Mouse (Mus musculus) spleen, adult 2 months (tissue): Measurements from ENCODE around the gene Slc25a5.

ENCODE experiments used
- CTCF ChIP-seq: fragments of 200-500 bp; IDR thresholded peaks from 2 replicates; pipeline ENCODE4 v1.5.1; 2011; ENCODE audit warnings: mild to moderate bottlenecking, inconsistent platforms; ENCODE audit not compliant: insufficient read depth, insufficient read length, insufficient replicate concordance; ENCODE audit errors: extremely low read depth
- POLR2A ChIP-seq: fragments of 200-500 bp; IDR thresholded peaks from 2 replicates; pipeline ENCODE4 v1.6.1; 2011; ENCODE audit warnings: low read depth, low read length, inconsistent platforms

DNA sequence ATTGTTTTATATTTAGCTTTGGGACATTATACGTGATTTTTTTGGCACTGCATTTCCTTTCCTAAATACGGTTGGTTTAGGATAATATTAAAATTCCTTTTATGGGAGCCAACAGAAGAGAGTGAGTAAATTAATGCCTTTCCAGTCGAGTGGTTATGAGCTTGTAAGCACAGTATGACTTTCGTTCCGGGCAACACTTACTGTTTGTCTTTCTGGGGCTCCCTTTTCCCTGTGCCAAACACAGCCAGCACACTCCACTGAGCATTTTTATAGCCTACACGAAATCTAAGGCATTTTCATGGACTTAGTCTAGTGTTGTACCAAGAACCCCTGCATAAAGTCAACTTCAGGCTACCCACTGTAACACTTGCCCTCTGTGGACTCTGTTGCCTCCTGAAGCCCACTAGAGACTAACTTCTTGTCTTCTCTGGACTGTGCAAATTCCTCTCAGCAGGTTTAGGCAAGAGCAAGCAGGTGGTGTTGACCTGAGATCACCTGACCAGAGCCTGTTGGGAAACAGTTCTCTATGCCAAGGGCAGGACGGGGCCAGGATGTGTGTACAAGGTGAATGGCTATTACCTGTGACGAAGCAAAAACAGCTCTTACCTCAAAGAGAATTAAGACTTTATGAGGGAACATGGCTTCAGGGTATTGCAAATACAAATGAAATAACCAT, 18.8 kb downstream of the Slc25a5 start:
- TF ChIP-seq CTCF (no peak), POLR2A (no peak)
